Mouse (Mus musculus): ENCODE measurements around the gene Sh2d2a.

GRCm38 (mm10) chr3:87886004-87886365 lies 39.4 kb downstream of the Sh2d2a start:
- TF ChIP-seq POLR2A (IDR thresholded peaks at IDR 0.05; ENCODE audit: extremely low read depth, insufficient read depth, low read length) (no peak), CTCF (IDR thresholded peaks at IDR 0.05; ENCODE audit: extremely low read depth, insufficient read depth, low read length) (no peak)

All from cortical plate, adult 2 months (tissue).